15 mouse cellular contexts compared by ENCODE assay signal in genomic region chr8:45267611-45268391, GRCm38 (mm10). TPM values are rescaled to one million over a fixed set of nuclear protein-coding genes. Genes with fewer than 3 reads are reported as not detected.
DNase-seq lines count a peak whose midpoint lies in the region; ATAC-seq and TF ChIP-seq lines count a peak whose summit lies in the region.
"Had no signal": no experiment of that assay in that cellular context is flagged by ENCODE, and none has a peak within 500 bp of the region (broad histone marks: within the 10 kb centered on the region; RNA-seq: fewer than 3 reads in every experiment).

No protein-coding gene starts in this region.

- TF ChIP-seq POLR2A in limb, embryonic 14.5 days (IDR thresholded peaks at IDR 0.05; ENCODE audit: borderline replicate concordance, extremely low read depth, insufficient read depth, insufficient read length), result no peak

- ATAC-seq in limb, embryonic 14.5 days (ENCODE audit: low FRiP score, low read depth), result no peak
- no peak for ATAC-seq in erythroid progenitor cell, adult 5-6 weeks (replicated peaks; ENCODE audit: low FRiP score, poor library complexity, severe bottlenecking)
- ATAC-seq: hindbrain, postnatal 0 days had no signal

- no peaks in the 10 kb centered on the region for H3K36me3 ChIP-seq in limb, embryonic 14.5 days (ENCODE audit: control insufficient read depth, insufficient read depth, low read length)
- H3K36me3 ChIP-seq: embryonic facial prominence, embryonic 15.5 days; limb, embryonic 12.5 days; stomach, embryonic 15.5 days had no signal

- peaks cover 7% of the 10 kb centered on the region for H3K9me3 ChIP-seq in limb, embryonic 14.5 days (ENCODE audit: control insufficient read depth, low read length)
- H3K9me3 ChIP-seq: embryonic facial prominence, embryonic 15.5 days; stomach, embryonic 15.5 days had no signal

- H3K27ac ChIP-seq in limb, embryonic 14.5 days (replicated peaks; ENCODE audit: low read depth, low read length), result no peak overlapping the region
- H3K27ac ChIP-seq: embryonic facial prominence, embryonic 15.5 days; hindbrain, postnatal 0 days; limb, embryonic 12.5 days; stomach, embryonic 15.5 days had no signal

- H3K27me3 ChIP-seq in limb, embryonic 14.5 days (ENCODE audit: control insufficient read depth, insufficient read depth, low read length), result no peaks in the 10 kb centered on the region
- H3K27me3 ChIP-seq: CH12.LX; embryonic facial prominence, embryonic 15.5 days; limb, embryonic 12.5 days; stomach, embryonic 15.5 days had no signal

- no peak overlapping the region for H3K4me3 ChIP-seq in limb, embryonic 14.5 days (replicated peaks; ENCODE audit: low read length)
- H3K4me3 ChIP-seq: embryonic facial prominence, embryonic 15.5 days; limb, embryonic 12.5 days; stomach, embryonic 15.5 days had no signal

- no peak overlapping the region for H3K4me2 ChIP-seq in limb, embryonic 14.5 days (replicated peaks; ENCODE audit: low read depth, low read length, severe bottlenecking)
- H3K4me2 ChIP-seq: embryonic facial prominence, embryonic 15.5 days; limb, embryonic 12.5 days; stomach, embryonic 15.5 days had no signal

- H3K9ac ChIP-seq in limb, embryonic 14.5 days (ENCODE audit: low read depth, low read length, severe bottlenecking), result no peak overlapping the region
- H3K9ac ChIP-seq: embryonic facial prominence, embryonic 15.5 days; limb, embryonic 12.5 days; stomach, embryonic 15.5 days had no signal

- no peaks in the 10 kb centered on the region for H3K4me1 ChIP-seq in limb, embryonic 14.5 days (ENCODE audit: control insufficient read depth, insufficient read depth, low read length)
- H3K4me1 ChIP-seq: embryonic facial prominence, embryonic 15.5 days; limb, embryonic 12.5 days; stomach, embryonic 15.5 days had no signal

- 62% methylated on average over 4 of the region's 4 CpGs for WGBS in limb, embryonic 14.5 days

- DNase-seq in gastrocnemius, postnatal 10 days, result peak; percentile 13
- no peak for DNase-seq in gastrocnemius, postnatal 14 days
- DNase-seq in ovary, adult 18-20 months (ENCODE audit: low spot score), result peak; percentile 11
- DNase-seq in ovary, postnatal 10 days (ENCODE audit: low spot score), result no peak
- DNase-seq in limb, embryonic 14.5 days (ENCODE audit: low spot score), result peak; percentile 20
- DNase-seq in Muller cell, postnatal 12 days (ENCODE audit: inconsistent ontology term), result no peak
- no peak for DNase-seq in thymus, postnatal 36 days
- DNase-seq: cerebellum, adult 18-20 months had no signal

- intact Hi-C loops in gastrocnemius, postnatal 14 days (cut with DNase I; ENCODE audit: low total_unique reads), result no loop called here

RNA-seq across cellular contexts. Expression of gene F11, which starts 6.0 kb away (rescaled TPM):
- total RNA-seq in gastrocnemius, postnatal 10 days (2021), result under 1 TPM in 1 of 2 experiments, not detected in 1; 0.11 TPM
- total RNA-seq in gastrocnemius, postnatal 14 days (2021), result not detected
- 0.04 TPM in 1 of 2 replicates, not detected in the other for polyA plus RNA-seq in limb, embryonic 14.5 days (2012; rRNA removed)
- not detected in 2 replicates for polyA plus RNA-seq in limb, embryonic 14.5 days (2014; fragmentation: Nextera tagmentation; extraction: Ambion mirVana)
- total RNA-seq in erythroid progenitor cell, adult 5-6 weeks (2015; ENCODE audit: low replicate concordance), result not detected in 2 replicates
- total RNA-seq in erythroid progenitor cell, adult 5-6 weeks (2017; ENCODE audit: low replicate concordance), result not detected in 2 replicates
- total RNA-seq: CH12.LX; hindbrain, postnatal 0 days; layer of hippocampus, adult 8-10 months had no signal
- polyA plus RNA-seq: embryonic facial prominence, embryonic 15.5 days; hindbrain, postnatal 0 days; limb, embryonic 12.5 days had no signal

RNA-seq across cellular contexts. Expression of gene Klkb1, which starts 26.9 kb away (rescaled TPM):
- total RNA-seq in gastrocnemius, postnatal 10 days (2021), result not detected
- total RNA-seq in gastrocnemius, postnatal 14 days (2021), result not detected
- polyA plus RNA-seq in limb, embryonic 14.5 days (2012; rRNA removed), result 0.01 TPM in 2 replicates
- polyA plus RNA-seq in limb, embryonic 14.5 days (2014; fragmentation: Nextera tagmentation; extraction: Ambion mirVana), result not detected in 2 replicates
- not detected in 2 replicates for total RNA-seq in erythroid progenitor cell, adult 5-6 weeks (2015; ENCODE audit: low replicate concordance)
- not detected in 2 replicates for total RNA-seq in erythroid progenitor cell, adult 5-6 weeks (2017; ENCODE audit: low replicate concordance)
- total RNA-seq: CH12.LX had no signal
- polyA plus RNA-seq: limb, embryonic 12.5 days had no signal

RNA-seq across cellular contexts. Expression of gene Gm45753, which starts 40.5 kb away (rescaled TPM):
- total RNA-seq in gastrocnemius, postnatal 10 days (2021), result not detected
- total RNA-seq in gastrocnemius, postnatal 14 days (2021), result not detected
- polyA plus RNA-seq in limb, embryonic 14.5 days (2012; rRNA removed), result not detected in 2 replicates
- not detected in 2 replicates for polyA plus RNA-seq in limb, embryonic 14.5 days (2014; fragmentation: Nextera tagmentation; extraction: Ambion mirVana)
- total RNA-seq in erythroid progenitor cell, adult 5-6 weeks (2015; ENCODE audit: low replicate concordance), result not detected in 2 replicates
- total RNA-seq in erythroid progenitor cell, adult 5-6 weeks (2017; ENCODE audit: low replicate concordance), result 0.13 TPM in 1 of 2 replicates, not detected in the other
- total RNA-seq: CH12.LX; hindbrain, postnatal 0 days had no signal
- polyA plus RNA-seq: hindbrain, postnatal 0 days; limb, embryonic 12.5 days had no signal

Comparison
In these comparisons a context has a peak if more than half of its experiments do, and no peak if none do; other contexts are left out.
1. DNase-seq: peak in gastrocnemius, postnatal 10 days (single experiment), ovary, adult 18-20 months (single experiment) and limb, embryonic 14.5 days (single experiment); none in gastrocnemius, postnatal 14 days (single experiment), ovary, postnatal 10 days (single experiment), Muller cell, postnatal 12 days (single experiment) and thymus, postnatal 36 days (0 of 2).